Mouse (Mus musculus) embryonic fibroblast, embryonic 13.5 days (primary cell): Measurements from ENCODE around the gene Ctsj.

Experiments used
- CTCF ChIP-seq: IDR thresholded peaks from 2 replicates; pipeline ENCODE4 v1.5.1; 2011; ENCODE audit warnings: mild to moderate bottlenecking, control low read depth, low read length, moderate library complexity, borderline replicate concordance; ENCODE audit not compliant: insufficient read depth
- POLR2A ChIP-seq: IDR thresholded peaks from 2 replicates; pipeline ENCODE4 v1.6.1; 2011; ENCODE audit warnings: low read depth, mild to moderate bottlenecking, control low read depth, low read length, moderate library complexity

GRCm38 (mm10) chr13:61021844-61022243 lies 16.1 kb upstream of the Ctsj start:
- TF ChIP-seq CTCF (no peak), POLR2A (no peak)
